Mouse (Mus musculus) layer of hippocampus, postnatal 36 days (tissue): Measurements from ENCODE around the gene Arrdc5. TPM values are rescaled to one million over a fixed set of nuclear protein-coding genes. Genes with fewer than 3 reads are reported as not detected.

Experiments used
- DNase-seq, 2 experiments: peaks; one replicate each; pipeline ENCODE4 v3.0.0; 2022
- total RNA-seq, 2 experiments: library from RNA; stranded (reverse); gene quantifications; 2 replicates each; pipeline ENCODE4 v1.2.3; 2021

Gene Arrdc5
- total RNA-seq, 2 experiments from 2014 or later = not detected

DNA sequence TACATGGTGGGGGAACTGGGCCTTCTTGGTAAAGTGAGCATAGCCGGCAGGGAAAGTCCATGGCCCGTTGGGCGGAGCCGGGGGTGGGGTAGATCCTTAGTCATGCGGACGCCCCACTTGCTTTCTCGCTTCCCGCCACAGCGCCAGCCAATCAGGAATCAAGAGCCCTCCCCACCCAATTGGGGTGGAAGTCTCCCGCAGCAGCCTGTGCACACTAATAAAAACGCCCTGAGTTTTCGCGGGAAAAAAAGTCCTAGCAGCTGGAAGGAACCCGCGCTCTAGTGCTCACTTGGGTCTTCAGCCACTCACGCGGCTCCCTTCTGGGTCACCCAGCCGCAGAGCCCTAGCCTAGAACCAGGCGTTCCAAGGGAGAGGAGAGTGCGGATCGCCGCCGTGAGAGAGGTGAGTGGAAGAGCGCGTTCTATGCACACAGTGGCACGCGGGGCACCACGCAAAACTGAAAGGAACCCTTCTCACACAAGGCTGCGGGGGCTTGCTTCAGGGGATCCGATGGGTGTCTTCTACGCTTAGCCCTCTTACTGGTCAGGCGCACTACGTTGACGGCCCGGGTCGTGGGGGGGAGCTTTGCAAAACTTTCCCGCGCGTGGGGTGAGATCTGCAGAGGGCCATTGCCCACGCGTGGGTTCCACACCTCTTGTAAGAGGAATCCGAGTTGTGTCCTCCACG is 3.2 kb upstream of the Arrdc5 start, which contains the start of gene Uhrf1:
Gene Uhrf1, plus strand, starts transcription at position 162 of the 687 bp plus-strand sequence.
- no peak for DNase-seq

DNA sequence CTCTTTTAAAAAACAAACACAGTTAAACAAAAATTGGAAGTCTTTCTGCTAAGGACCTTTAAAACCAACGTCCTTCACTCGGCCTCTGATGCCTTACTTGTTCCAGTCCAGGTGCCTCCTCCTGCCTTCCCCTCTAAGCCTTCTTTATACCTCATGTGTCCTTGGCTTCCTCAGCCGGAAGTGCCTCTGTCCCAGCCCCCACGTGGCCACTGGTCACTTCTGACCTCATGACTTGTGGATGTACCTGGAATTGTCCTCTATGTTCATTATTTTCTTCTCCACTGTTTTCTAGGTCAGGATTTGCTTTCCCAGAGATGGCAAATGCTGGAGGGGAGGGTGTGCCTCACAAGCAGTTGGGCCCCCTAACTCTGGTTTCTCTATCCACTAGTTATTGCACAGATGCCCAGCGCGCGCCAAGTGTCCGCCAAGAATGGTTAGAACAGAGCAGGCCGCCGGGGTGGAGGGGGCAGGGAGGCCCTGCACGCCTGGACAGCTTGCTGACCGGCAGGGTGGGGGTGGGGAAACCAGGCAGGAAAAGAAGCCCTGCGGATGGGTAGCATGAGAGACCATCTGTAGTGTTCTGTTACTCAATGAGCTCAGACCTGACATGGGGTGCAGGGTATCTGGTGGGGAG is 2.4 kb upstream of the Arrdc5 start:
- no peak for DNase-seq

DNA sequence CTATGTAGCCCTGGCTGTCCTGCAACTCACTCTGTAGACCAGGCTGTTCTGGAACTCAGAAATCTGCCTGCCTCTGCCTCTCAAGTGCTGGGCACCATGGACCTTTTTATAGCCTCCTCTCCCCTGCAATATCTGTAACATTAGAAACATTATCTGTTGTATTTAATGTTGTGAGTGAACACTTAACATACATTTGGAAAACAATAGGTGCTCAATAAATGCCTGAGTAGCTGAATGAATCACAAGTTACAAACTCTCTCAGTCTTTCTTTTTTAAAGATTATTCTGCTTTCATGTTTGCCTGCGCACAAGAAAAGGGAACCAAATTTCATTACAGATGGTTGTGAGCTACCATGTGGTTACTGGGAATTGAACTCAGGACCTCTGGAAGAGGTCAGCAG is 1.8 kb downstream of the Arrdc5 start:
- no peak for DNase-seq

DNA sequence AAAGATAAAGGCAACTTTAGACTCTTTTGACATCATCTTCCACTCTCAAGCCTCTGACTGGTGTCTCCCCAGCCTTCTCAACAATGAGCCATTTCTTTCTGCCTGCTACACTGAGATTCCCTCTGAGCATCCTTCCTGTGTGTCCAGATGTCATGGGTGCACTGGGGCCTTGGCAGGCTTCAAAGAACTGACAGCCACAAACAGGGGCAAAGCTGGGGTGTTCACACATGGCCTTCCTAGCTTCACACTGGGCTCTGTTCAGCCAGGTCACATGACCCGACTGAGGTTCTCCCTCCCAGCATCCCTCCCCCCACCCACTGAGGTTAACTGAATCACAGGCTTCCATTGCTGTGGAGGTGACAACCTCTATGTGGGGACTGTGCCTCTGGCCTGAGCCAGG is 3.9 kb downstream of the Arrdc5 start:
- no peak for DNase-seq

DNA sequence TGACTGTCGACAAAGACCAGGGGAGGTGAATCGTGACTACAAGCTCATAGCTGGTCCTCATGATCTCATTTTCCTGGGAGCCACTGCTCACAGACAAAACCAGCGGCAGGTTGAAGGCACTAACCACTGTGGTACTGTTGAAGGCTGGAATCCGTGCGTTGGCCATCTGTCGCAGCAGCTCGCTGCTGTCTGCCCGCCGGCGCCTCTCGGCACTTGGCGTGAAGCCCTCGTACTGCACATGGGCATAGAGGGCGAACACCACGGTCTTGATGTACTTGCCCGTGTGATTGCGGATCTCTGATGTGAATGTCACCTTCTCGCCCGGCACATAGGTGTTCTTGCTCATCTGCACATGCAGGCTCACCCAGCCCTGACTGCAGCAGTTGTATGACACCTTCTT is 5.8 kb downstream of the Arrdc5 start:
- no peak for DNase-seq

DNA sequence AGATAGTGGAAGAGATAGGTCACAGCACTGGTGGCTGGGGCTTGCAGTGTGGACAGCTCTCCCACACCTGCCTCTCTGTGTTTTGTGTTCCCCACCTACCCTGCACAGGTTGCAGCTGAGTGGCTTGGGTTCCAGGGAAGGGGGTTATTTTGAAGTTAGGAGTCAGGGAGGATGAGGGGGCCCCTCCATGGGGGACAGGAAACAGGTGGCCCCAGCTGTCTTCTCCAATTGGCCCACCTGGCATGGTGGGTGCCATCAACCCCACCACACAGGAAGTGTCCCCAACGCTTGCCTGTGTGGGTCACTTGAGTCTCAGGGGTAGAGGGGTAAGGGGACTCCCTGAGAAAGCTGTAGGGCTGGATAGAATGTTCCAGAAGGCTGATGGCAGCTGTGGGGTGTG is 6.8 kb downstream of the Arrdc5 start:
- no peak for DNase-seq

DNA sequence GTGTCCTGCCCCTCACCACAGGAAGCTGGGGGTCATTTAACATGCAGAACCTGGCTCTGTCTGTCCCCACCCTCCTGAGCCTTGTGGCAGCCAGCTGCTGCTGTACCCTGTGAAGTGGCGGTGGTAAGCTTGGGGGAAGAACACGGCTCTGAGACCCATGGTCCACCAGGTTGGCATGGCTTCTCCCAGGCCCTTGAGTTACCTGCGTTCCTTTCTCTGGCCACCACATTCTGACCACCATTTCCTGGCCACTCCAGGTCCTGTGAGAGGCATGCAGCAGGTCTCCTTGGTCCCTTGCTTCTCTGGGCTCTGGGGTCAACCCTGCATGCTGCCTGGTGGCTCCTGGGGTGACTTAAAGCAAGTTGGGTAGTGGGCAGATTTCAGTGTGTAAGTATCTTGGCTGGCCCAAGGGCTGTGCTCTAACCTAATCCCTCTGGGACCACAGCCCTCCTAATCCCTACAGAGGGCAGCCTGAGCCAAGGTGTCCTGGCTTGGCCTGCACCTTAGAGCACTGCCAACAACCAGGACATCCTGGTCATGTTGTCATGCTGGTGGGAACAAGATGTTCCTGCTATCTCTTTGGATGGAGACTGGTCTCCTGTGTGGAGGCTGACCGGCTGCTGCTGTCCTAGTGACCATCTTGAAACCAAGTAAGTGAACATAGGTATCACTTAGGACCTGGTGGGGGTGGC is 7.4 kb downstream of the Arrdc5 start, which contains the start of gene Plin3:
Gene Plin3, minus strand, starts transcription at position 343 of the 692 bp plus-strand sequence.
- DNase-seq = no peak

DNA sequence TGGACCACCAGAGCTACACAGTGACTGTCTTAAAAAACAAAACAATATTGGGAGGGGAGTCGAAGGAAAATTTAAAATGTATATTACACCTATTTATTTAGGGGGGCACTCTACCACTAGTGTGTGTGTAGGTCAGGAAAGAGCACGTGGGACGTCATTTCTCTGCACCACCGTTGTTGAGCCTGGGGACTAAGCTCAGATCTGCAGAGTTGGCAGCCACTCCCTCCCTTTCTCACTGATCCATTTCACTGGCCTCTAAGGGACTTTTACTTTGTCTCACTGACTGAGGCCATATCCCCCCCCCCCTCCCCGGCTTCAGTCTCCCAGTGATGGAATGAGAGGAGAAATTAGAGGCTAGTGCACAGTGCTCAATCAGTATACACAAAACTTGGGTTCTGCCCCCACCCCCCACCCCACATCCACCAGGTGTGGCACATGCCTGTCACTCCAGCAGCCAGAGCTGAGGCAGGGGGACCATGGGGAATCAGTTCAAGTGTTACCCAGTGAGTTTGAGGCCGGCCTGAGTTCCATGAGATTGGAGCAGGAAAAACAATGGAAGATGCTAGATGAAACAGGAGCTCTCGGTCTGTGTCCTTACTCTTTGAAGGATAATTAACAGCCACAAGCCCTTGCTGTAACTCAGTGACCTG is 8.1 kb downstream of the Arrdc5 start:
- DNase-seq = no peak

DNA sequence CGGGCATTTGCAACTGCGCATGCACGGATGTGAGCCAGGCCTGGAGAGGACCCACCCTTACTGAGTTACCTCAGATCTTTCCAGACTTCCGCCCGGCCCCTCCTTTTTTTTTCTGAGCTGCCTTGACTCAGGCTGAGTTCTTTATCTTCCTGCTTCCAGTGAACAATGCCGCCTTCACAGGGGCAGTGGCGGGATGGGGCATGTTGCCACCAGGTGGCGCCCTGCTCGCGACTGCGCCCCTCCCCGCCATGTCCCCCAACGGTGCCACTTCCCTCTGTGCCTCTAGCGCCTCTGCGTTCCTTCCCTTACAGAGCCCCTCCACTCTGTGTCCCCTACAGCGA is 8.9 kb downstream of the Arrdc5 start:
- peak; percentile 68 to 71 for DNase-seq

DNA sequence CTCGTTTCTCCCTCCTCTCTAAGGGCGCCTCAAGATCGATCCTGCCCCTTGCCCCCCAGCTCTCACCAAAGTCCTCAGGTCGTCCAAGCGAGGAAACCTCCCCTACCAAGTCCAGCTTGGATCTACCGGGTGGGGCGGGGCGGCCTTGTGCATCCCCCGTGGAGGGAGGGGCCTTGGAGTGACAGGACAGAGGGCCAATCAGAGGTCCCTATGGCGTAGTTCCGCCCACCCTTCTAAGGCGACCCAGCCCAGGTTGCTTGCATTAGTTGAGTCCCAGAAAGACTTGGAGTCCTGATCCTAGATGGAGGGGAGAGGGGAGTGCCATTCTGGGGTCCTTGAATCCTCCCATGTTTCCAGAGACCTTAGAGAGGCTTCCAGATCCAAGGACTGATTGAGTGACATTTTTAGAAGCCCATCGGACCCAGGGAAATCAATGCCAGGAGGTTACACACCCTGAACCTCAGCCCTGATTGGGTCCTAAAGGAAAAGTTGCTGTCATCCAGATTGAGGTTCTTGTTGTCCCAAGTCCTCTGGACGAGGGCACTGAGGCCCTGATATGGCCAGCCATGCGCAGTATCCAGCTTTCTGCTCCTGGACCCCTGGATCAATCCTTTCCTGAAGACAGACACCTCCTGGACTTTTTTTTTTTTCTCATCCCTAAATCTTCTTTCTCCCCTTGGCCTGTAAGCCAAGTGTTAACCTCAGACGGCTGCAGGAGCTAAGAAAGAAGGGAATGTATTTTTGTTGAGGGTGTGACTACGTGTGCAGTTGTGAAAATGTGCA is 9.5 kb downstream of the Arrdc5 start:
- peak; percentile 70 to 71 for DNase-seq

DNA sequence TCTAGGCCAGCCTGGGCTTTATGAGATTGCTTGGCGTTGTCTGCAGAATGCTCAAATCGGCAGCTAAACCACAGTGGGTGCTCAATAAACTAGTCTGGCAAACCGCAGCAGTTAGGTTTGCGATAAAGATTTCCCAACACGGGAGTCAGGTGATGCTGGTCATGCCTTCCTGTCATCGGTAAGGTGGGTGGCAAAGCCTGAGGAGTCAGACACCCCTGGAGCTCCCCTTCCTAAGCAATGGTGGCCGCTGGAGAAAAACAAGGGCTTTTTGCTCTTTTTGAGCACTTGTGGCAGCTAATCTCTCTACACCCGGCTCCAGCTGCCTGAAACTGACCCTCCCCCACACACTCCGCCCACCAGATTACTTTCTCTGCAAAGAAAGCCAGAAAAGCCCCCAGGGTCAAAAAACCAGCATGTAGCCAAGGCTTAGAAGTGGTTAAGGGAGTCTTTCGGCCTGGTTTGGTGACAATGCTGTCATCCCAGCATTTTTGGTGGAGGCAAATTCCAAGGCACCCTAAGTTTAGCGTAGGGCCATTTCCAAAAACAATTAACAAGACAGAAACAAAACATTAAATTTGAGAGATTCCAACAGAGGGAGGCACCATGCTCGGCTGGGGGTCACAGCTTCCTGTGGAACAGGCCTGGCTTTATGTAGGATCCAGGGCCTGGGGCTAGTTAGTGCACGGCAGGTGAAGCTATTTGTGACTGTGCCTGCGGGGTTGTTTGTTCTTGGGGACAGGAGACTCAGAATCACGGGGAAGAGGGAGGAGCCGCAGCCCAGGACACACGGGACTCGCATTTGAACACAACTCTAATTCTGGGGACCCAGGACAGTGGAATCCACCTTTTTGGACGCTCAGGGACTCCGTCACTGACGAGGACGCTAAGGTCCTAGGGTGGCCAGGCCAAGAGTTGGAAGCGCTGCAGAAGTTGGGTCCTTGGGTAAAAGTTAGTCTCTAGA is 10.4 kb downstream of the Arrdc5 start:
- DNase-seq = no peak

DNA sequence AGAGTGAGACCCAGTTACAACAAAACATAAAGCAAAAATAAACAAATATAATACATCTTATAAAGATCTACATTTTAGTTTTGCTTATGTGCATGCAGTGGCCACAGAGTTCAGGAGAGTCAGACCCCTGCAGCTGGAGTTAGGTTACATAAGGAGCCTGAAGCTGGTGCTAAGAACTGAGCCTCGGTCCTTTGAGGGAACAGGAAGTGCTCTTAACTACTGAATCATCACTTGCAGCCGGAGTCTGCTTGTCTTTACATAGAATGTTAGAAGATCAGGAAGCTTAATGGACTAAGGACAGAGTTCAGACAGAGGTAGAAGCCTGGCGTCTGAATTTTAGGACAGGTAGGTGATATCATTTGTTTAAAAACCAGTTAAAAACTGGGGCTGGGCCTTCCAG is 11.2 kb downstream of the Arrdc5 start:
- no peak for DNase-seq

DNA sequence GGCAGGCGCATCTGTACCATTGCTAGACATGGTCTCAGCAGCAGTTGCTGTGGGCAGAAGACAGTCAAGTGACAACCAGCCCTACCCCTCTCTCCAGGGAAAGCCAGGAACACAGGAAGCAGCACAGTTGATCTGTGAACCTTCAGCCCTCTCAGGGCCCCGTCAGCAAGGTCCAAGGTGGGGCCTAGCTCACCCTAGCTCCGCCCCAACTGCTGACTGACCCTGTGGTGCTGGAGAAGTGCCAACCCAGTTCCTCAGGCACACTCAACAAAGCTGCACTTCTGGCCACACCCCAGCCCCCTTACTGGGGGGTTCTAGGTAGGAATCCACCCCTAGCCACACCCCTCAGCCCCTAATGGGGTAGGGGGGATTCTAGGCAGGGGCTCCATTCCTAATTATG is 12.3 kb downstream of the Arrdc5 start:
- DNase-seq = no peak

DNA sequence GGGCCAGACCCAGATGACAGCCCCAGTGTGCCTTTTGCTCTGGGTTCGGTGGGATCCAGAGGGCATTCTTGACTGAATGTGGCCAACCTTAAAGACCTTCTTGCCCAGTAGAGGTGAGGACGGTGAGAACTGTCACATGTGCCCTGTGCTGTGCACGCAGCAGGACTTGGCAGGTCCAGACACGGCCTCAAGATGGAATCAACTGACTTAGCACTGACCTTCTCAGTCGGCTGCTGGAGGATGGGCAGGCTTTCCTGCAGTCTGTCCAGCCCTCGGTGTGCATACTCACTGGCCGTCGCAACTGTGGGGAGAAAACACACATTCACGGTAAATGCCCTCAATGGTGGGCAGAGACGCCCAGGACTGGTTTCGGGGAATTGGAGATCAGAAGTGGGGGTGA is 14.1 kb downstream of the Arrdc5 start:
- no peak for DNase-seq

DNA sequence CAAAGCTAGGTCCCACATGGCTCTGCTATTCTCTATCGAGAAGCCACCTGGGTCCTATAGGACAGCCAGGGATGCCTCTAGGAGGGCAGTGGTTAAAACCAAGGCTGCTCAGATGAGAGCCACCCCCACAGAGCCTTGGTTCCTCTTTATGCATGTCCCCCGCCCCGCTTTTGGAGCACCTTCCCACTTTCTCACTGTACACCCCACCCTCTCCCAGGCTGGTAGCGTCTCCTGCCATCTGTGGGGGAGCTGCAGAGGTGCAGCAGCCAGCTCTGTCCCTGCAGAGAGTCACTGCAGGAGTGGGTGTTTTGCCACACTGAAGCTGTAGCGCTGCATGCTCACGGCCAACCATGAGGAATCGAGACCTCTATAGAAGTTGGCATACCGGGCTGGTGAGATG is 16.8 kb downstream of the Arrdc5 start:
- no peak for DNase-seq

DNA sequence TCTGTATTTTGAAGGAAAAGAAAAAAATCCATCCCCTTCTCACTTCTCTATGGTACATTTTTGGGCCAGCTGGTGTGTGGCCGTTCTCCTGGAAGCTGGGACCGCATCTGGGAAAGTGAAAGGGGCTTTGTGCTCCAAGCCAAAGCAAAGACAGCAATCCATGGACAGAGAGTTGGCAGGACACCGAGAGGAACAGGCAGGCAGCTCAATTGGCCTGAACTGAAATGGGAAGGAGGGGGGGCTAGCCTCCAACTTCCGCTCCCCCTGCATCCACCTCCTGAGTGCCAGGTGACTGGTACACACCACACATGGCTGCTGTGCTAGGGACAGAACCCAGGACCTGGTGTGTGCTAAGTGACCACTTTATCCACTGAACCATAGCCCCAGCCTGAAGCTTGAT is 17.3 kb downstream of the Arrdc5 start:
- peak; percentile 58 to 63 for DNase-seq

DNA sequence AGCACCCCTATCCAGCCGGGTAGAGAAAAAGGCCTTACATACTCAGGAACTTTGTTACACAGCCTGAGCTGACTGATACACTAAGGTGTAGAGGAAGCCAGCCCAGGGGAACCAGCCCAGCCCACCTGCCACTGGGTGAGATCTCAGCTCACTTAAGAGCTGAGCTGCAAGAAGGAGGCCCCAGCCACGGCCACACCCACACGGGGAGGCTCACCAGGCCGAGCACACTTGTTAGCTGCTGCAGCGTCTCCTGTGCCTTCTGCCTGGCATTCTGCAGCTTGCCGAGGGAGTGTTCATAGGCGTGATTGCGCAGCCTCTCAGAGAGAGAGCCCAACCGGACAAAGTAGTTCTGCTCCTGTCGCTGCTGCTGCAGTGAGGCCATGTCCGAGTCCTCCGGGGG is 18.9 kb downstream of the Arrdc5 start:
- no peak for DNase-seq

DNA sequence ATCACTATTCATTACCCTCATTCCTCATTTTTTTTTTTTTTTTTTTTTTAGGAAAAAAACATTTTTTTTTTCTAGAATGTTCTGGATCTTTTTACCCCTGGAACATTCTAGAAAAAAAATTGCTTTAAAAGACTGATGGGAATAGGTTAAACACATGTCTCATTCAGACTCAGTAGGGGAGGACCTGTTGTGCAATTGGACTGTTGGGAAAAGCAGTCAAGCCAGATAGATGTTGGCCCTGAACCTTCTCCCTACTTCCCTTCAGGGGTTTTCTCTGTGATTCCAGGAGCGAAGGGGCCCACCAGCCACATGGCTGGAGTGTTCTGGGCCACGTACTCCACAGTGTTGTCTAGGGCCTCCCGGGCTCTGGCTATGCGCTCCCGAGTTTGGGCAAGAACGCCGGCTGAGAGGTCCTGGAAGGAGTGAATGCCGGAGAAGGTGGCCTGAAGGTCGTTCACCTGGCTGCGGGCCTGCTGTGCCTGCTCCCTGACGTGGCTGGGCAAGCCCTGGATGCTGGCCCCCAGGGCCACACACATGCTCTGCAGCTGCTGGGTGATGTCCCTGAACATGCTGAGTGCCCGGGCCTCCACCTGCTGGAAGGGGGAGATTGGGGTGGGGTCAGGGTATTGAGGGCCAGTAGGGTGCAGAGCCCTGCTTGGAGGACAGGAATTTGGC is 20.5 kb downstream of the Arrdc5 start:
- DNase-seq = no peak

DNA sequence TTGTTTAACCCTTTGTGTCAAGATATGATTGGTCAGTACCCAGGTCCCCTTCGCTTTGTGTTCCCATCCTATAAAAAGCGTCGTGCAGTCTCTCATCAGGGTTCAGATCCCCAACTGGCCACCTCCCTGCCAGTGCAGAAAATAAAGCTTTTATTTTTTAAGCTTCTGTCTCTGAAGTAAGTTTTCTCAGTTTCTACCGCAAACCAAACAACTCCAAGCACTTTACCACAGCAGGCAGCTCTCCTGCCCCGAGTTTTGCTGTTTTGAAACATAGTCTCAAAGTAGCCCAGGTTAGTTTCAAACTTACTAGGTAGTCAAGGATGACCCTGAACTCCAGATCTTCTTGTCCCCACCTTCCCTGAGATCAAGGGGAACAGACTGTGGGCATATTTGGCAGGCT is 21.7 kb downstream of the Arrdc5 start:
- no peak for DNase-seq

DNA sequence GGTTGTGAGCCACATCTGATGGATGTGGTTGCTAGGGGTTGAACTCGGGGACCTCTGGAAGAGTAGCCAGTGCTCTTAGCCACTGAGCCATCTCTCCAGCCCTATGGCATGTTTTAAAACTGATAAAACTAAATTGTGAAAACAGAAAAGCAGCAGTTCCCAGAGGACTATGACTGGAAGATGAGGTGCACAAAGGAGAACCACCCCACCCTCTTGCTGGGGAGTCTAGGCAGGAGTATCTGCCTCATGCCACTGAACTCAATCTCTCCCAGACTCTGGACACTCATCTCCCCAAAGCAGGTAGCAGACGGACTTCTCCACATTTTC is 22.6 kb downstream of the Arrdc5 start:
- DNase-seq = no peak
